Comparison of ENCODE assay signal across 9 mouse cellular contexts in the genomic region with DNA sequence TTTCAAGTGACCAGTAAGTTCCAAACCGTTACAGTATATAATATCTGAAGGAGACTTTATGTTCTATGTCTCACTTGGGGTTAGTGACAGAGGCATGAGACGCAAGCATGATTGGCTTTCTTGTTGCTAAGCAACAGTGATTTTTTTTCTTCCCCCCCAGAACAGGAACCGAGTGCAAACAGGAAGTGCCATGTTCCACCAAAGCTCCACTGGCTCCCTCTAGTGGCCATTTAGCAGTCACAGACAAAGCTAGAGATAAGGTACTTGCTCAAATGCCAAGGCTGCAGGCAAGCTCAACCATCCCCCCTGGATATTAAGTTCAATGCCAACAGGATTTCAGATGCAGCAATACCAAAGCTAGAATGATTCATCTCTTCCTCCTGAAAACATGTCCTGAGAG. TPM values are rescaled to one million over a fixed set of nuclear protein-coding genes. Genes with fewer than 3 reads are reported as not detected.
A peak's percentile ranks its signal among the peaks of the same experiment; 100 is the strongest.
DNase-seq lines count a peak whose midpoint lies in the region; ATAC-seq lines count a peak whose summit lies in the region.
"Had no signal": no experiment of that assay in that cellular context is flagged by ENCODE, and none has a peak within 500 bp of the region (broad histone marks: within the 10 kb centered on the region; RNA-seq: fewer than 3 reads in every experiment).

No protein-coding gene starts in this region.

- no peaks in the 10 kb centered on the region for H3K36me3 ChIP-seq in embryonic facial prominence, embryonic 10.5 days (replicated peaks)
- no peaks in the 10 kb centered on the region for H3K36me3 ChIP-seq in heart, embryonic 12.5 days
- no peaks in the 10 kb centered on the region for H3K36me3 ChIP-seq in kidney, embryonic 14.5 days (ENCODE audit: control insufficient read depth, insufficient read depth, low read length)
- H3K36me3 ChIP-seq: embryonic facial prominence, embryonic 12.5 days had no signal

- no peak overlapping the region for H3K27ac ChIP-seq in embryonic facial prominence, embryonic 10.5 days (replicated peaks)
- H3K27ac ChIP-seq in heart, embryonic 12.5 days (ENCODE audit: poor library complexity, severe bottlenecking): no peak overlapping the region
- no peak overlapping the region for H3K27ac ChIP-seq in kidney, embryonic 14.5 days (ENCODE audit: low read depth, low read length)
- H3K27ac ChIP-seq: embryonic facial prominence, embryonic 12.5 days had no signal

- ATAC-seq in heart, embryonic 12.5 days (ENCODE audit: insufficient number of reproducible peaks, low FRiP score): peak; percentile 48; the same call in 1 of the 2 replicates
- ATAC-seq in kidney, embryonic 14.5 days (ENCODE audit: low FRiP score, low TSS enrichment): peak; percentile 78
- ATAC-seq in monocyte, adult 5-6 weeks (replicated peaks; ENCODE audit: insufficient number of reproducible peaks, low FRiP score, low TSS enrichment, poor library complexity, severe bottlenecking): peak; percentile 87

- DNase-seq in B cell, adult 2 months: peak; percentile 72 to 80
- peak; percentile 87 for DNase-seq in adrenal gland, postnatal 14 days
- peak; percentile 66 for DNase-seq in embryonic facial prominence, embryonic 10.5 days (ENCODE audit: low spot score)
- peak; percentile 63 for DNase-seq in liver
- DNase-seq in spleen, postnatal 4 days (ENCODE audit: low spot score in 2 of 2): peak; percentile 50 to 75

- no peaks in the 10 kb centered on the region for H3K27me3 ChIP-seq in embryonic facial prominence, embryonic 10.5 days (replicated peaks; ENCODE audit: low read depth, poor library complexity, severe bottlenecking)
- no peaks in the 10 kb centered on the region for H3K27me3 ChIP-seq in heart, embryonic 12.5 days (replicated peaks)
- no peaks in the 10 kb centered on the region for H3K27me3 ChIP-seq in kidney, embryonic 14.5 days (ENCODE audit: control insufficient read depth, insufficient read depth, low read length)
- H3K27me3 ChIP-seq: embryonic facial prominence, embryonic 12.5 days had no signal

- 40% methylated on average over 3 of the region's 3 CpGs for WGBS in embryonic facial prominence, embryonic 10.5 days
- 28% methylated on average over 3 of the region's 3 CpGs for WGBS in heart, embryonic 12.5 days
- WGBS in kidney, embryonic 14.5 days: 28% methylated on average over 3 of the region's 3 CpGs

- H3K4me2 ChIP-seq in heart, embryonic 12.5 days: no peak overlapping the region
- no peak overlapping the region for H3K4me2 ChIP-seq in kidney, embryonic 14.5 days (replicated peaks; ENCODE audit: low read depth, low read length)
- H3K4me2 ChIP-seq: embryonic facial prominence, embryonic 12.5 days had no signal

- H3K4me1 ChIP-seq in embryonic facial prominence, embryonic 10.5 days: no peaks in the 10 kb centered on the region
- H3K4me1 ChIP-seq in heart, embryonic 12.5 days (replicated peaks): 0 out of 2 replicates have a peak, but pooled peaks cover 4% of the 10 kb centered on the region
- H3K4me1 ChIP-seq in kidney, embryonic 14.5 days (ENCODE audit: control insufficient read depth, insufficient read depth, low read length): no peaks in the 10 kb centered on the region
- H3K4me1 ChIP-seq: embryonic facial prominence, embryonic 12.5 days had no signal

- H3K4me3 ChIP-seq in embryonic facial prominence, embryonic 10.5 days: no peak overlapping the region
- no peak overlapping the region for H3K4me3 ChIP-seq in heart, embryonic 12.5 days
- H3K4me3 ChIP-seq in kidney, embryonic 14.5 days (ENCODE audit: low read length): no peak overlapping the region
- H3K4me3 ChIP-seq: embryonic facial prominence, embryonic 12.5 days had no signal

- no peaks in the 10 kb centered on the region for H3K9me3 ChIP-seq in embryonic facial prominence, embryonic 10.5 days
- H3K9me3 ChIP-seq in heart, embryonic 12.5 days (replicated peaks): no peaks in the 10 kb centered on the region
- H3K9me3 ChIP-seq in kidney, embryonic 14.5 days (ENCODE audit: control insufficient read depth, low read length): no peaks in the 10 kb centered on the region
- H3K9me3 ChIP-seq: embryonic facial prominence, embryonic 12.5 days had no signal

- H3K9ac ChIP-seq in heart, embryonic 12.5 days: no peak overlapping the region
- no peak overlapping the region for H3K9ac ChIP-seq in kidney, embryonic 14.5 days (ENCODE audit: low read depth, low read length)
- H3K9ac ChIP-seq: embryonic facial prominence, embryonic 12.5 days had no signal

RNA-seq across cellular contexts. Expression of gene Usp27x, which starts 45.4 kb away (rescaled TPM):
- total RNA-seq in adrenal gland, postnatal 14 days (2021): 17.5 and 18.8 TPM in 2 replicates
- polyA plus RNA-seq in embryonic facial prominence, embryonic 10.5 days (2016; fragmentation: Nextera tagmentation; extraction: Ambion mirVana): 0.57 and 0.64 TPM in 2 replicates
- 1.1 and 1.2 TPM in 2 replicates for polyA plus RNA-seq in heart, embryonic 12.5 days (2016; fragmentation: Nextera tagmentation; extraction: Ambion mirVana)
- polyA plus RNA-seq in kidney, embryonic 14.5 days (2014; fragmentation: Nextera tagmentation; extraction: Ambion mirVana): 0.41 and 0.61 TPM in 2 replicates
- total RNA-seq in monocyte, adult 5-6 weeks (2017): 0.49 to 1.9 TPM (median 1.4 TPM) in 3 replicates
